Mouse (Mus musculus): ENCODE data around the gene Rnpep.
A peak's percentile ranks its signal among the peaks of the same experiment; 100 is the strongest.

Gene Rnpep

DNA sequence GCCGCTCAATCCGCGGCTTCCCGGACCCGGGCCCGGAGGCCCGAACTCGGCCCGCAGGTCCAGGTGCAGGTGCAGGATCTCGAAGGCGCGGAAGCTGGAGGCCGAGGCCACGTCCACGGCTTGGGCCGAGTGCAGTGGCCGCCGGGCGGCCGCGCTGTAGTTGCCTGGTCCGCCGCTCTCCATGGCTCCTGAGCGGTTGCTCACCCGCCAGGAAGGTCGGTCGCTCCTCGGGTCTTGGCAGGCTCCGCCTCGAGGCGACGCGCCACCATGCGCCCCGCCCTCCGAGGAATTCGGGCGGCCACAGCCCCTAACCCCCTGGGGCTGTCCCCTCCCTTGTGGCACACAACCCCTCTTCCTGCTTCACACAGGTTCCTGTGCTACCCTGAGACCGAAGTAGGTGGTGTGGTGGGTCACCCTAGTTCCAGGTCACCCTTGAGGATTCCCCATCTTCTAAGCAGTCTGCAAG is at the start of gene Rnpep:
Gene Rnpep, minus strand, starts transcription at position 259 of the 466 bp plus-strand sequence.
- DNase-seq (ENCODE audit: extremely low spot score, low spot score) = peak; percentile 85

DNA sequence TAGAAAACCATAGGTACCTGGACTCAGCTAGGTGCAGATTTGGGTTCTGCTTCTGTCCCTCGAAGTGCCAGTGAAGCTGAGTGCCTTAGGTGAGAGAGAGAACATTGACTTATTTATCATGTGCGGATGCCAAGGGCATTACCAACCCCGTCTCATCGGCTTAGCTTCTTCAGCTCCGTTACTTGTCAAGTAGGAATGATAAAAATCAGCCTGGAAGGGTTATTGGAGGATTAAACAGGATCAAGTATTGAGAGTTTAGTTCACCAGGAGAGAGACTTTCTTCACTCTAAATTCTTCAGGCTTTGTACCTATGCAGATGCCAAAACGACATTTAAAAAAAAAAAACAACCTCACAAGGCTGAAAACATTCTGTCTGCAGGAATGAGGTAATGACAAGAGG is 46.7 kb upstream of the Rnpep start:
- DNase-seq (ENCODE audit: extremely low spot score, low spot score) = no peak

DNA sequence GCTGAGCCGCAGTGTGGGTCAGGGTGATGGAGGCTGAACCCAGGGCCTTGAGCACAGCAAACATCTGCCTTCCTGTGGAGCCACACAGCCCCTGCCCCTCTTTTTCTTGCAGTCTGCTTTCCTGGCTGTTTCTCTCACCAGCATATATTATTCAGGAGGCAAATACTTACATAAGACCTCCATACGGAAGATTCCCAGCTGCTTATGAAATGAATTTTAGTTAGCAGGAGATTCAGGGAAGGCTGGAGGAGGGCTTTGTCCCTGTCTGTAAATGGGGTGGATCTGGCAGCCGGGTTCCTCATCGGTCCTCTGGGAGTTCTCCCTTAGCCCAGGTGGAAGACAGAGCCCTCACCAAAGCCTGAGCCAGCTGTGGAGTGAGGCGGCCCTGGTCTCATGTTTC is 44.5 kb upstream of the Rnpep start:
- DNase-seq (ENCODE audit: extremely low spot score, low spot score) = no peak

DNA sequence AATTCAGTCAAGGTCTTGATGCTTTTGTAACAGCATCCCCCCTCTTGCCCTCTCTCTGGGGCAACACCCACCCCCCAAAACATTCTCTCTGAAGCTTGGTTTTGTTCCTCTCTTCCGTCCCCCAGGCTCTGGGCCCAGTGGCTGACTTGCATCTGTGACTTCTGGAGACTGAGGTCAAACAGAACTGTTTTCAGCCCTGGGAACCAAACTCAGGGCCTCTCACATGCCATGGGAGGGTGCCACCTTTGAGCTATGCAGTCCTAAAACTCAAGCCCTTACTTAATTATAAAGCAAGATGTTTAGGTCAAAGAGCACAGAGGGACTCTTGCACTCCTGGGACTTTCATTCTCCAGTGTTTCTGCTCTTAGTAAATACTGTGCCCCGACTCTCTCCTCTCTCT is 42.0 kb upstream of the Rnpep start:
- no peak for DNase-seq (ENCODE audit: extremely low spot score, low spot score)

DNA sequence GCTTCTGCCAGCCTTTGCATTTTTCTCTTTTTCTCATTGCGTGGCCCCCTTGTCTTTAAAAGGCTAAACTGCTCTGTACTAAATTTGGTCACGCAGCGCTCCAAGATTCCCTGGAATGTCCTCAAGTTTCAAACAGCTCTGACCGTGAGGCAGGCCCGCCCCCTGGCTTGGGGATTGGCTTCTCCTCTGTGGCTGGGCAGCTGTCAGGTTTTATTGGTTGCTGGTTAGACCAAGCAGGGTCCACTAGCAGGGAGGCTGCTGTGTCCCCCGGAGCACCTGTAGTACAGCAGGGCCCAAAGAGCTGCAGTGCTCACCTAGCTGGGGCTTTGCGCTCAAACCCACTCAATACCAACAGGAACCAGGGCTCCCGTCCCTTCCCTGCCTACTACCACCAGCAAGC is 40.7 kb upstream of the Rnpep start, which contains the start of gene Lmod1:
Gene Lmod1, plus strand, starts transcription at position 237 of the 400 bp plus-strand sequence.
- DNase-seq (ENCODE audit: extremely low spot score, low spot score) = peak; percentile 66

DNA sequence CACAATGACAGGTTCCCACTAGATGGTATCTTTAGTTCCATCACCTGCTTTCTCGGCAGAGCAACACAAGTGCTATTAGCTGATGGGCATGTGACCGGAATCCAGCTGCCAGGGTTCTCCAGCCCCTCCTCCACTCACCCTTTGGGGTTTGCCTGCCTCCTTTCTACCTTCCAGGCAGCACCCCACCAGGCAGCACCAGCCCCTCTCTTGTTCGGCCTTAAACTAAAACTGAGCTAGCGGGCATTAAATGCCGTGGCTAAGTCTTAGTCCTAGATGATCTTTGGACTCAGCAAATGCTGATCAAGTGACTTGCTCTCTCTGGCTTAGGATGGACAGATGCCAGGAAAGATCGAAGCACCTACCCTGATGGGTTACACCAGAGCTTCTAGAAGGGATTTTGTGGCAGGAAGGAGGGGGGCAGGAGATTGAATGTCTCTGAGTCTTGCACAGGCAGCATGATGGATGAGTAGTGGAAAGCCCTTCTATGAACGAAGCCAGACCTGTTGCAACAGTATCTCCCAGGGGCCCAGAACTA is 39.5 kb upstream of the Rnpep start:
- DNase-seq (ENCODE audit: extremely low spot score, low spot score) = no peak

DNA sequence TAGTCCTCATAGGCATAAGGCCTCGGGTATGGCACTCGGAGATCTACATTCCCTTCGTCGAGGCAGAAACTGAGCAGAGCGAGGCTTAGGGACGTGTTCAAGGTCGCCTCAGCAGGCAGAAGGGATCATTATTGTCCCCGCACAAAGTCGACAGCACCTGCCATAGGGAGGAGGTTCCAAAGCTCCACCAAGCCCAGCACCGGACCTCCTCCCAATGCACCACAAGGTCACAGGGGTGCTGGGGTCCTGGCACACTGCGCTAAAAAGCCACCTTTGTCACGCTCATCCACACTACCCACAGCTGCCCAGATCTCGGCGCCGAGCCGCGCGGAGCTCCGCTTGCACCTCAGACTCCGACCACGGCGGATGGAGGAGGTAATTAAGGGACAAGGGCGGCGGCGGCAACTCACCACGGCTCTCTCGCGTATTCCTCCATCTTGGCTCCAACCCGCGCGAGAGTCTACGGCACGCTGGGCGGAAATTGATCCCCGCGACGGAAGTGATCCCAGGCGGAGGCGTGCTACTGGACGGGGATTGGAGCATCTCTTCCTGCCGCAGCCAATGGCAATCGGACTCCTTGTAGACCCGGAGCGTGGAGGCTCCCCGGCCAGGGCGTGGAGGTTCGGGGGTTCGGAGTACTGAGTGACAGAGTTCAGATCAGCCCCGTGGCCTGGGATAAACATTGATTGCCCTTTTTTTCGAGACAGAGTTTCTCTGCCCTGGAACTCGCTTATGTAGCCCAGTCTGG is 29.6 kb upstream of the Rnpep start, which contains the start of gene Timm17a:
Gene Timm17a, minus strand, starts transcription at position 495 of the 748 bp plus-strand sequence.
- peak; percentile 93 for DNase-seq (ENCODE audit: extremely low spot score, low spot score)

DNA sequence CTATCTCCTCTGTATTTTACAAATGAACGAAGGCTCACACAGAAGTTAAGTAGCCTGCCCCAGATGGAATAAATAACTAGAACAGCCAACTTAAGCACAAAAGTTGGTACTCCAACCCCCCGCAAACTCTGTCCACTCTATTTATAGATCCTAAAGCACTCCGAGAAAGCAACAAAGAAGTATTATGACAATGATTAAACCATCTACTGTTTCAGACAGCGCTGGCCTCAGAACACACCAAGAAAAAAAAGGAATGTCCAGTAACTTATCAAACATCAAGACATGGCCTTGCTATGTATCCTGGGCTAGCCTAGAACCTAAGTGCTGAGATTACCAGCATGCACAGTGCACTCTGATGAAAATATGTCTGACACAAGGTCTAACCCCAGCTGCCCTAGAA is 28.3 kb upstream of the Rnpep start:
- DNase-seq (ENCODE audit: extremely low spot score, low spot score) = no peak

DNA sequence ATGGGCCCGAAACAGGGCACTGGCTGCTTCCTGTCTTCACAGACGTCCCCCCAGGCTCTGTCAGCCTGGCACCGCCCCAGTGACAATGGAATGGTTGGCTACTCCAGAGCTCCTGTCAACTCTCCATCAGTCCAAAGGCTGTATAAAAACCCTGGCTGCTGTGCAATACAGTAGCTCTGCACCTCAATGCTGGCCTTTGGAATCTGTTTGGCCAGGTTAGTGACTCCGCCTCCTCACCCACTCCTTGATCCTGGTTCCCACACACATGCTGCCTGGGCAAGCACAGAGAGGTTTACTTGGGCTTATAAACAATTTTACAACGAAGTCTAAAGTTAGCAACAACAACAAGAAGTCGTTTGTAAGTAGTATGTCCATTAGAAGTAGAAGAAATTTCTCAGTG is 27.5 kb upstream of the Rnpep start:
- no peak for DNase-seq (ENCODE audit: extremely low spot score, low spot score)

DNA sequence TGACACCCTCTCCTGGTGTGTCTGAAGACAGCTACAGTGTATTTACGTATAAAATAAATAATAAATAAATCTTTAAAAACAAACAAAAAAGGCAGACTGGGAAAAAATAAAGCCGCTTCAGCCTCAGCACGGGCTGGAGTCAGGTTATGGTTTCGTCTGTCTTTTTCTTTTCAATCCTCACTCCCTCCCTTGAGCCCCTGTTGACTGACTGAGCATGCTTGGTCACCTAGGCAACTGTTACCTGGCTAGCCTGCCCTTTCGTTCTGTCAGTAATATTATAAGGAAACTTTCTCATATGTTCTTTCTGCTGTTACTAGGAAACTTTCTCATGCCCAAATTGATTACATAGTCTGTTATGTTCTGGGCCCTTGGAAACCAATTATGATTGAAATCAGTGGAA is 7.0 kb upstream of the Rnpep start:
- no peak for DNase-seq (ENCODE audit: extremely low spot score, low spot score)

DNA sequence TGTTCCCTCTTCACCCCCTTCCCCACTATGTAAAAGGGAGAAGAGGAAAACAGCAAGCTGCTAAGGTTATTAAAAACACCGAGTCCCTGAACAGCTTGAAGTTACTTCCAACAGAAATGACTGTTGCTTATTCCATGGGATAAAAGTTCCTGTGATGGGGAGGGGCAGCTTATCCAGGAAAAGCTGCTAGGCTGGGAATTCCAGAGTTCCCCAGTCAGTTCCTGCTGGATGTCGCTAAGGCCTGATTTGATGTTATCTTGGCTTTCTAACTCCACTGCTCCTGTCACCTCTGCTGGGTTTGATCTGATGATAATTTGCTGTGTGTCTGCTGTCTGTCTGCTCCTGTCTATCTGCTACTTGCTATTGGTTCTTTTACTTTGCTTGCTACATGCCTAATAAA is 2.4 kb upstream of the Rnpep start:
- DNase-seq (ENCODE audit: extremely low spot score, low spot score) = no peak

DNA sequence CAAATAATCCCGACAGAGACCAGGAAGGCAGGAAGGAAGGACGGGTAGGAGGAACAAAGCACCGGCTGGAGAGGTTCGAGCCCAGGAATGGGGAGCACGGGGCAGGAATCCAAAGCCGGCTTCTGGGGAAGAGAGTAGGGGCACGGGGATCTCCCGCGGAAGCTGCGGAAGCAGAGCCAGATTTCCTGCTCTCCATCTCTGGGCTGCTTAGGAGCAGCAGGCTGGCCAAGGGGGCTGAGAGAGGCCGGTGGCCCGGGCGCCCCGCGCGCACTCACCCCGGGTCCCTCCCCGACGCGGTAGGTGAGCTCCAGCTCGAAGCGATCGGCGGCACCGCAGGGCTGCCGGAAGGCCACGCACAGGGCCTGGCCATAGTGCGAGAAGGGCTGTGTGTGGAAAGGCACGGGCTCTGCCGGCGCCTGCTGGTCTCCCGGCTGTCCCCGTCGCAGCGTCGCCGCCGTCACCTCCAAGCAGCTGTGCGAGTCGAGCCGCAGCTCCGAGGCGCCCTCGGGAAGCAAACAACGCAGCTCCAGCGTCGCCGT is 528 bp downstream of the Rnpep start:
- DNase-seq (ENCODE audit: extremely low spot score, low spot score) = peak; percentile 72

DNA sequence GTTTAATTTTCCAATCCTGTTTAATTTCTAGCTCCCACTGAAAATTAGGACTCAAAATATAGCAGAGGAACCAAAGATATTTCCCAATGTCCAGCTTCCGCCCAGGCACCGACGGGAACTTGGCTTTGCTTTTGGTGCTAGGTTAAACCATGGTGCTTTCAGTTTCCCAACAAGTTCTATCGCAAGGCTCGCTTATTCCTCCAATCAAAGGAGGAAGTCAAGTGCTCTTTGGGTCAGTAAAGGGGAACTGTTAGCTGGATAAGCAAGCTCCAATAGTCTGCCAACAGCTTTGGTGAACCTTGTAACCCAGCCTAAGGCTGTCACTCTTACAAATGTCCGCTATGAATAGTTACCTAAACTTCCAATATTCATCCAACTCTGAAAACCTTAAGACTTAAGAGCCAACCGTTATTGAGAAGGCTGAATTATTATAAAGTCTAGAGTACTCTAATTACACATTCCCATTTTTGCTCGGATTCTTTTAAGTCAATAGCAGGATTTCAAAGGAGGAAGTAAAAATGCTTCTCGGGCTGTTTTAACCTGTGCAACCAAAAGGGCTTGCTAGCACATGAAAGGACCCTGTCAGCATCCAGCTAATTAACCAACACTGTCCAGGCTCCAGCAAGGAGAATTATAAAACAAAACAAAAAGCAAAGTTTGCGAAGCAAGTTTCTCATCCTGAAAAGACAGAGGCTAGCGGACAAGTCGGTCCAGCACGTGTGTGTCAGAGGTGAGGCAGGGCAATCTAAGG is 1.2 kb downstream of the Rnpep start:
- no peak for DNase-seq (ENCODE audit: extremely low spot score, low spot score)

DNA sequence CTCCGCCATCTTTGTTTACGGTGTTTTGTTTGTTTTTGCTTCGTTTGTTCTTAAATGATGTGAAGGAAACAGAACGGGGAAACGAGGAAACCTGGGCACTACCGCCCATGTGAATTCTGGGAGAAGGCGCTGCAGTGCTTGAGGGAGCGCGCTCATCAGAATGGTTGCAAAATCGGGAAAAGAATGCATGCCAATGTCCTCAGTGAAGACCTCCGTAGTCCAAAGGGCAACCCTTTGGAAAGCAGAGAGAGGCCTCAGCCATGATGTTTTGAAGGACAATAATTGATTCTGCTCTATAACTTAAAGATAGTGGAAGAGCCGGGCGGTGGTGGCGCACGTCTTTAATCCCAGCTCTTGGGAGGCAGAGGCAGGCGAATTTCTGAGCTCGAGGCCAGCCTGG is 2.0 kb downstream of the Rnpep start:
- no peak for DNase-seq (ENCODE audit: extremely low spot score, low spot score)

DNA sequence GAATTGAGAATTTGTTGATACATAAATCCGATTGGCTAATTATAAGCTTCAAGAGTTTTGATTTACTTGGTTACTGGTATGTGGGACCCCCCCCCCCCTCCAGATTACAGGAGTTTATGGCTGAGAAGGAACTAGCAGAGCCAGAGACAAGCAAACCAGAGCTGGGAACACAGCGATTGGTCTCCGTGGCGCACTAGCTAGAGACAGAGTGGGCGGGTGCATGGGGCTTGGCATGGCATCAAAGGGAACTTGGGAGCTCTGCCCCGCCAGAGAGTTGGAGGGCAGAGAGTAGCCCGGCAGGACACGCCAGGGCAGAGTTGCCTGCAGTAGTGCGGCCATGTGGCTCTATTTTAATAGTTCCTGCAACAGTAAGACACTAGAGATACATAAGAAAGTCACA is 3.2 kb downstream of the Rnpep start:
- DNase-seq (ENCODE audit: extremely low spot score, low spot score) = no peak

DNA sequence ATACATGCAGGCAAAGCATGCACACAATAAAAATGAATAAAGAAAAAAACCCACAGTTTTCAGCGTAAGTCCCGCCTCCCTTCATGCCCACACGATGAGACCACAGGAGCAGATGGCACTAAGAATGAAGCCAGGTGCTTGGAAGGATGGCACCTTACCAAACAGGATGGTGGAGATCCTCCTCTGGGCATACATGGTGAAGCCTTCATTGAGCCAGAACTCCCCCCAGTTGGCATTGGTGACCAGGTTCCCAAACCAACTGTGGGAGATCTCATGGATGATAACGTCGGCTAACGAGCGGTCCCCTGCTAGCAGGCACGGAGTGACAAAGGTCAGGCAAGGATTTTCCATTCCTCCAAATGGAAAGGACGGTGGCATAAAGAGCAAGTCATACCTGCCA is 12.5 kb downstream of the Rnpep start:
- DNase-seq (ENCODE audit: extremely low spot score, low spot score) = no peak

DNA sequence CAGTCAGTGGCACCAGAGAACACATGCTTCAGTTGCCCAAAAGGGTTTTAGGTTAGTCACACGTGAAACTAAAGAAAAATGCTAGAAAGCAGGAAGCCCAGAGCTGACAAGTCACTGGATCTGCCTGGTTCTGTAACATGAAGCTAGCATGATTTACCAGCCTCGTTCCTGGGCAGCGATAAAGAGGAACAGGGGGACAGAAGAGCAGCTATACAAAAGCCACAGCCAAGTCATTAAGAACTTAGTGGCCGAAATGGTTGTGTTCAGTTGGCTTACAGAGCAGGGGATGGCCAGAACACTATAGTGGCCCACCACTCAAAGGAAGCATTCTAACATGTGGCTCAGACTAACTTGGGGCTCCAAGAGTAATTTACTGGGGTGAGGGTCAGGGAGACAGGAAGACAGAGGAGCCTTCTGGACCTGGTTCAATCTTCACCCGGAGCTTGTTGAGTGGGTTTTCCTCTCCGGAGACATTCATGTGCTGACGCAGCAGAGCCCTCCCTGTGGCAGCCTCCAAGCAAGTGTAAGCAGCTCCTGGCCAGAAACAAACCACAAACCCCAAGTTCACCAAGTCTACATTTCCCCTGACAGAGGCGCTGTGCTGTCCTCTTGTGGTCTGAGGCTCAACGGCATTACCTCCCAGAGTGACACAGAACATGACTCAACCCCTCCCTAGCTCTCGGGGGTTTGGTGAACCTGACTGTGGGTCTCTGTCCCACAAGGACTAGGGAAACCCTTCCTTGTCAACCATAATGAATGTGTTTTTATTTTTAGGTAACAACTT is 16.0 kb downstream of the Rnpep start:
- DNase-seq (ENCODE audit: extremely low spot score, low spot score) = no peak

DNA sequence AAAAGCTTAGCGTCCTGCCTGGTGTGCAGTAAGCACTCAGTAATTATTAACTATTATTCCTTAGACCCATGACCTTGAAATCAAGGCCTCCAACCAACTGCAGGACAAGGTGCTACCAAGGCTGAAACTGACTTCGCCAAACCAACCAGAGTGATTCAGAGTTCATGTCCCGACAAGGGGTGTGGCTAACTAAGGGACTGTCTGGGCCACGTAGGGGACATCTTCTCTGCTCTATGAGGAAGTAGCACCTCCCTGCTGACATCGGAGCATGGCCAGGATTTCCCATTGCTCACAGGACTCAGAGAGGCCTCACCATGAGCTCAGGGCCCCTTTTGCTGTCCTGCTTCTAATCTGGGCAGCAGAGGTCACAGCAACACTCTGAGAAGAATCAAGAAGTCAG is 18.1 kb downstream of the Rnpep start:
- DNase-seq (ENCODE audit: extremely low spot score, low spot score) = no peak

DNA sequence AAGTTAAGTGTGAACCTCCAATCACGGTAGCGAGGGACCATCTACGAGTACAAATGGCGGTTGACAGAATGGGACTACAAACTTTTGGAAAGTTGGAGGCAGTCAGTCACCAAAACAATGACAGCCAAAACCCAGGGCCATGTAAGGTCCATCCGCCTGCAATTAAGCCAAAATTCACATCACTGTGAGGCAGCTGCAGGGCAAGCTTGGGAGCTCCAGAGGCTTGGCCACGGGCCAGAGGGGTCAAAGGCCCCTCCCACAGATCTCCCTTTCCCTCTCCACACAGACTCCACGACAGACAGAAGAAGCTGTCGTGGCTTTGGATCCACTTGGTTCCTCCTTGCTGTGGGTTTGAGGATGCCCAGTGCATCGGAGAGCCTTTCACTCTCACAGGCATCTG is 20.6 kb downstream of the Rnpep start:
- DNase-seq (ENCODE audit: extremely low spot score, low spot score) = no peak

DNA sequence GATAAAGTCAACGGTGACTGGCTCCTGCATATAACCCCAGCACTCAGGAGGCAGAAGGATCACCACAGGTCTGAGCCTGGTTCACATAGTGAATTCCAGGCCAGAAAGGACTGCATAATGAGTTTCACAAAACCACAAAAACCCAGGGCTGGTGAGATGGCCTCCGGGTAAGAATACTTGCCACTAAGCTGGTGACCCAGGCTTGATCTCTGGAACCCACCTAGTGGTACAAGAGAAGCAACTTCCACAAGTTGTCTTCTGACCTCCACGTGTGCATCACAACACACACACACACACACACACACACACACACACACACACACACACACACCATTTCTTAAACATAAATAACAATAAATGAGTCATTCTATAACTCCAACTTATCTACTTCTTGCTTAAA is 21.6 kb downstream of the Rnpep start:
- DNase-seq (ENCODE audit: extremely low spot score, low spot score) = no peak

DNA sequence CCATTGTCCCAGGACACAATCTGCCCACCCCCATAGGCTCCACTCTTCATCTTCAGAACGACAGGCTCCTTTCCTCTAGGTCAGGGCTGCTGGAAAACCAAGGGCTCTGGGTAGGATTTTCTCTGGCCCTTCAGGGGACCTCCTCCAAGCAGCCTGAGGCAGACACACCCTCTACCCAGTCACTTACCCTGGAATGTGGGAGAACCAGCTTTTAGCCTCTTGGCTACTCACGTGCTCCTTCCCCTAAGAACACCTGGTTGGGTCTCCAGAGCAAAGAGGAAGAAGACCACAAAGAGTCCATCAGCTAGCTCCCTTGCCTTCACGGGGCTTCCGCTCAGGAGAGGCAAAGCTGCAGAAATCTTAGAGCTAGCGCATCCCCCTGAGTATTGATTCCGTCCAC is 23.0 kb downstream of the Rnpep start:
- DNase-seq (ENCODE audit: extremely low spot score, low spot score) = no peak

DNA sequence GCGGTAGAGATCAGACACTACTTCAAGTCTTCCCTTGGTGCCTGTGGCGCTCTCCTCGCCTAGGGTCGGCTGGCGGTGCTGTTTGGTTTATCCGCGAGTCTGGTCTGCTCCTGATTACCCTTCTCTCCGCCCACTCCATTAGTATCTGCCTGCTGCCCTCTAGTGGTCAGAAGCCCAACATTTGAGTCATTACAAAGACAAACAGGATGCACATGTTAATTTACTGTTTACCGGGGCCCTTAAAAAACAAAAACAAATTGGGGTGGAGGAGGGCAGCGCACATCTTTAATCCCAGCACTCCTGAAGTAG is 24.8 kb downstream of the Rnpep start:
- peak; percentile 88 for DNase-seq (ENCODE audit: extremely low spot score, low spot score)

All from neural tube, embryonic 10.5 days (tissue).